Mouse (Mus musculus): ENCODE data around the gene Hlcs. TPM values are rescaled to one million over a fixed set of nuclear protein-coding genes. Genes with fewer than 3 reads are reported as not detected.

The Hlcs gene
- polyA plus RNA-seq, 1 experiment, result 17.5 TPM

DNA sequence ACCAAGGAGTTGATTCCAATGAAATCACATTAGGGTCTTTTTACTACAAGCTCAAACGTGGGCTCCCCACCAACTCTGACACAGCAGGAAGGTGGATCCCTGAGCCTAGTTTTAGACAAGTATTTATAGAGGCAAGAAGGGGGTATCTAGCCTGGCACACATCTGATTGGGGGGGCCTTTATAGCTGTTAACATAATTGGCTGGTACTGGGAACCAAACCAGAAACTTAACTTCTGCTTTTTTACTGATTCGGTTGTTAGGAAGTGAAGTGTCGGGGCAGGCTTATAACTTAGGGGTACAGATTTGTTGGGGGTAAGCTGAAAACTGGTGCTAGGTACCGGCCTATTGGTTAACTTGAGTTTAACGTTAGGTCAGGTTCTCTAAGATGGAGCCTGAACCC, 6.9 kb upstream of the Hlcs start:
- WGBS, result 78% methylated on average over 5 of the region's 5 CpGs
- DNase-seq, result no peak
- Histone ChIP-seq H3K27me3 (ENCODE audit: control insufficient read depth, insufficient read depth, low read length) (no peaks in the 10 kb centered on the region), H3K4me1 (ENCODE audit: control insufficient read depth, insufficient read depth, low read length) (no peaks in the 10 kb centered on the region), H3K27ac (ENCODE audit: insufficient read depth, low read length) (no peak overlapping the region), H3K4me3 (replicated peaks; ENCODE audit: insufficient read depth, low read depth, low read length) (no peak overlapping the region)
- no peak for TF ChIP-seq CTCF (IDR thresholded peaks at IDR 0.05; ENCODE audit: borderline replicate concordance, insufficient read depth, low read depth, low read length)
- TF ChIP-seq POLR2A (IDR thresholded peaks at IDR 0.05; ENCODE audit: borderline replicate concordance, insufficient read depth, low read length), result no peak

DNA sequence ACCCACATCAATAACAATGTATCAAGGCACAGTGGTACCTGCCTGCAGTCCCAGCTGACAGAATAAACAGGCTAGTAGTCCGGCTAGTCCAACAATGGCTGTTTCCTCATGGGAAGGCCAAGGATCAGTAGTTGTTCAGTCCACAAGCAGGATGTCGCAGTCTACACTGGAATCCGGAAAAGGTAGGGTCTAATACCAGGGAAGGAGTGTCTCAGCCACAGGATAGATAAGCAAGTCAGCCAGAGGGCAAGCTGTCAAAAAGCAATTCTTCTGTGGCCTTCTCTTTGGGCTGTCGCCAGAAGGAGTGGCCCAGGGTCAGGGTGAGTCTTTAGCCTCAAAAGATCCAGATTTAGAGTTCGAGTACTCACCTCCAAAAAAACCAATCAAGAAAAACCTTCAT, 4.4 kb upstream of the Hlcs start:
- whole genome bisulfite sequencing, result 85% methylated on average over 5 of the region's 5 CpGs
- H3K4me3 ChIP-seq (replicated peaks; ENCODE audit: insufficient read depth, low read depth, low read length), result no peak overlapping the region
- H3K27me3 ChIP-seq (ENCODE audit: control insufficient read depth, insufficient read depth, low read length), result no peaks in the 10 kb centered on the region
- H3K27ac ChIP-seq (ENCODE audit: insufficient read depth, low read length), result no peak overlapping the region
- peaks cover 2% of the 10 kb centered on the region; the same call in 1 of the 2 replicates for H3K4me1 ChIP-seq (ENCODE audit: control insufficient read depth, insufficient read depth, low read length)
- no peak for DNase-seq
- TF ChIP-seq POLR2A (IDR thresholded peaks at IDR 0.05; ENCODE audit: borderline replicate concordance, insufficient read depth, low read length), result no peak
- no peak for TF ChIP-seq CTCF (IDR thresholded peaks at IDR 0.05; ENCODE audit: borderline replicate concordance, insufficient read depth, low read depth, low read length)

DNA sequence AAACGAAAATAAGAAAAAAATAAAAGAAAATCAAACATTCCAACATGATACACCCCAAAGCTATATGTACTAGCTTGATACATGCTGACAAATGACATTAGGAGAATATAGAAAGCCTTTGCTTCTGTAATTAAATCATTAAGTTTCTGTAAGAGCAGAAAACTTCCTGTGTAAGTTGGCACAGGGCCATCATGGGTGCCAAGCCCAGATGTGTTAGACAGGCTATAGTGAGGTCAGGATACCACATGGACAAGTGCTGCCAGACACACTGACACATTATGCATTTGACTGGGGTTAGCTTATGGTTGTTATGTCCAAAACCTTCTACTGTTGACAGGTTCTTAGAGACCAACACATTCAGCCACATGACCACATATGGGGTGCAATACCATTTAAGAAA, 1.8 kb upstream of the Hlcs start:
- no peak overlapping the region for H3K27ac ChIP-seq (ENCODE audit: insufficient read depth, low read length)
- no peak for TF ChIP-seq CTCF (IDR thresholded peaks at IDR 0.05; ENCODE audit: borderline replicate concordance, insufficient read depth, low read depth, low read length)
- TF ChIP-seq POLR2A (IDR thresholded peaks at IDR 0.05; ENCODE audit: borderline replicate concordance, insufficient read depth, low read length), result no peak
- no peaks in the 10 kb centered on the region for H3K27me3 ChIP-seq (ENCODE audit: control insufficient read depth, insufficient read depth, low read length)
- peaks cover 9% of the 10 kb centered on the region for H3K4me1 ChIP-seq (ENCODE audit: control insufficient read depth, insufficient read depth, low read length)
- DNase-seq, result no peak
- no peak overlapping the region for H3K4me3 ChIP-seq (replicated peaks; ENCODE audit: insufficient read depth, low read depth, low read length)
- WGBS, result 51% methylated on average over 1 of the region's 1 CpGs

DNA sequence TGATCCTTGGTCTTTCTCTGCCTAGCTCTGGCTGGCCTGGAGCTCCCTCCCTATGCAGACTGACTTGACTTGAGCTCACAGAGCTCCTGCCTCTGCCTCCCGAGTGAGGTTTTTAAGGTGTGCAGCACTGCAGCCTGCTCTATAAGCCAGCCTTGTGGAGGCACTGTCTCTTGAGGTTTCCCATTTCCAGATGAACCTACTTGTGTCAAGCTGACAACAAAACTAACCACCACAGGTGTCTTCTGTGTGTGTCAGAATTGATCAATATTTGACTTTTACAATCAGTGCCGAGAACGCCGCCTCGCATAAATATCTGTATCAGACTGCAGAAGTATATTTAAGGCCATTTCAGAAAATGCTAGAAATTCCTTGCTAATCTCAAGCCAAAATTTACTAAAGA, 1.3 kb upstream of the Hlcs start:
- no peak overlapping the region for H3K4me3 ChIP-seq (replicated peaks; ENCODE audit: insufficient read depth, low read depth, low read length)
- TF ChIP-seq POLR2A (IDR thresholded peaks at IDR 0.05; ENCODE audit: borderline replicate concordance, insufficient read depth, low read length) (no peak), CTCF (IDR thresholded peaks at IDR 0.05; ENCODE audit: borderline replicate concordance, insufficient read depth, low read depth, low read length) (no peak)
- 88% methylated on average over 5 of the region's 5 CpGs for WGBS
- H3K4me1 ChIP-seq (ENCODE audit: control insufficient read depth, insufficient read depth, low read length), result peaks cover 9% of the 10 kb centered on the region
- H3K27me3 ChIP-seq (ENCODE audit: control insufficient read depth, insufficient read depth, low read length), result no peaks in the 10 kb centered on the region
- peak overlapping the region; percentile 99 for H3K27ac ChIP-seq (ENCODE audit: insufficient read depth, low read length)
- no peak for DNase-seq

DNA sequence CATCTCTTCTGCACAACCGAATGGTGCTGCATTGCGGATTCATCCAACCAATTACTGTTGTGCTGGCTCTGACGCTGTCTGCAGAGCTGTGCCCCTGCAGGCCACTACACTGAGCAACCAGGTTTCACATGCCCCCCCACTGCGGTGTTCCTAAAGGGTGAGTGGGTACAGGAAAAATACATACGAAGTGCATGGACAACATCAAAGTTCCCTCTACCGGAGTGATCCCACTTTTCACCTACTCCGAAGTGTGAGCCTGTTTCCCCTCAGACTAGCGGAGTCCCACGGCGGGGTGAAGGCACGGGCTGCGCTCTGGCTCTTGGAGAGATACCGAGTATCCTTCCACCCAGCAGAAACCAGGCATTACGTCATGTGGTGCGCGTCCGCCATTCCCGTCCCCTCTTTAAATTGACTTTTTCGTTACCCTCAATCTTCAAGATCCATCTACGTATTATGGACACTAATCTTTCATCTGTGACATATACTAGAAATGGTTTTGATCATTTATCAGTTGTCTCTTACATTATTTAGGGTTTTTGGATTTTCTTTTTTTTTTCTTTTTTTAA, 625 bp downstream of the Hlcs start:
- H3K27me3 ChIP-seq (ENCODE audit: control insufficient read depth, insufficient read depth, low read length), result no peaks in the 10 kb centered on the region
- DNase-seq, result peak; percentile 93 to 96
- WGBS, result under 1% methylated on average over 20 of the region's 20 CpGs
- peak overlapping the region; percentile 64 for H3K4me3 ChIP-seq (replicated peaks; ENCODE audit: insufficient read depth, low read depth, low read length)
- H3K4me1 ChIP-seq (ENCODE audit: control insufficient read depth, insufficient read depth, low read length), result peaks cover 21% of the 10 kb centered on the region
- peak overlapping the region; percentile 98 for H3K27ac ChIP-seq (ENCODE audit: insufficient read depth, low read length)
- TF ChIP-seq POLR2A (IDR thresholded peaks at IDR 0.05; ENCODE audit: borderline replicate concordance, insufficient read depth, low read length) (peak; percentile 86; the same call in 1 of the 2 replicates), CTCF (IDR thresholded peaks at IDR 0.05; ENCODE audit: borderline replicate concordance, insufficient read depth, low read depth, low read length) (0 out of 2 replicates have a peak, but pooled peaks have one; percentile 14)

DNA sequence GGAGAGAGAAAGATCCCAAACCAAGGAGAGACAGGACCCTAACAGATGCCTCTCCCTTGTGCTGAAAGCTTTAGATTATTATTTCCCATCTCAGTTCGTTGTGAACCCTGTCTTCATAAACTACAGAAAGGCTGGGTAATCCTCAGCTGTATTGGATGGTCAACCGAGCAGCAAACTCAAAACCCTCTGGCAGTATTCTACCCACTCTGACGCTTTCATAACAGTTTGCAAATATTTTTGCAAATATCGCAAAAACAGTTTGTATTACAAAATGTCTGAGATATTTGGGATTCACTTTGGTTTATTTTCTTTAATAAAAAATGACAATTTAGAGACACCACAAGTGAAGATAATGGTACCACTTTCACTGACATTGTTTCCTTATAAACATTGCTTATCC, 1.4 kb downstream of the Hlcs start:
- H3K4me3 ChIP-seq (replicated peaks; ENCODE audit: insufficient read depth, low read depth, low read length), result peak overlapping the region; percentile 64
- H3K27ac ChIP-seq (ENCODE audit: insufficient read depth, low read length), result peak overlapping the region; percentile 84
- peaks cover 27% of the 10 kb centered on the region for H3K4me1 ChIP-seq (ENCODE audit: control insufficient read depth, insufficient read depth, low read length)
- WGBS, result 27% methylated on average over 4 of the region's 4 CpGs
- no peak for DNase-seq
- TF ChIP-seq POLR2A (IDR thresholded peaks at IDR 0.05; ENCODE audit: borderline replicate concordance, insufficient read depth, low read length) (no peak), CTCF (IDR thresholded peaks at IDR 0.05; ENCODE audit: borderline replicate concordance, insufficient read depth, low read depth, low read length) (no peak)
- no peaks in the 10 kb centered on the region for H3K27me3 ChIP-seq (ENCODE audit: control insufficient read depth, insufficient read depth, low read length)

DNA sequence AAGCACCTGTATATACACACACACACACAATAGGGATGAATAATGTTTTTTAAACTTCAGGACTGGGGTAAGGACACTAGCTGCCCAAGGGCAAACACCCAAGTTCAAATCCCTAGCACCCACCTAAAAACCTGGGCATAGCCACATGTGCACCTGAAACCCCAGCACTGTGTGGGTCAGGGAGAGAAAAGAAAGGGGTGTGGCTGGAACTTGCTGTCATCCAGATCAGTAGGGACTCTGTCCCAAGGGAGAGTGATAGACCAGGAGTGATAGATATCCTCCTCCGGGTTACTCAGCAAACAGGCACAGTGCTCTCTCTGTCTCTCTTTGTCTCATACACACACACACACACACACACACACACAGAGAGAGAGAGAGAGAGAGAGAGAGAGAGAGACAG, 2.0 kb downstream of the Hlcs start:
- no peaks in the 10 kb centered on the region for H3K27me3 ChIP-seq (ENCODE audit: control insufficient read depth, insufficient read depth, low read length)
- peaks cover 27% of the 10 kb centered on the region for H3K4me1 ChIP-seq (ENCODE audit: control insufficient read depth, insufficient read depth, low read length)
- TF ChIP-seq POLR2A (IDR thresholded peaks at IDR 0.05; ENCODE audit: borderline replicate concordance, insufficient read depth, low read length), result no peak
- TF ChIP-seq CTCF (IDR thresholded peaks at IDR 0.05; ENCODE audit: borderline replicate concordance, insufficient read depth, low read depth, low read length), result no peak
- DNase-seq, result peak in 1 of 2 experiments; percentile 42
- H3K4me3 ChIP-seq (replicated peaks; ENCODE audit: insufficient read depth, low read depth, low read length), result peak overlapping the region; percentile 1
- WGBS, result 7% methylated on average over 1 of the region's 1 CpGs
- H3K27ac ChIP-seq (ENCODE audit: insufficient read depth, low read length), result peak overlapping the region; percentile 84

DNA sequence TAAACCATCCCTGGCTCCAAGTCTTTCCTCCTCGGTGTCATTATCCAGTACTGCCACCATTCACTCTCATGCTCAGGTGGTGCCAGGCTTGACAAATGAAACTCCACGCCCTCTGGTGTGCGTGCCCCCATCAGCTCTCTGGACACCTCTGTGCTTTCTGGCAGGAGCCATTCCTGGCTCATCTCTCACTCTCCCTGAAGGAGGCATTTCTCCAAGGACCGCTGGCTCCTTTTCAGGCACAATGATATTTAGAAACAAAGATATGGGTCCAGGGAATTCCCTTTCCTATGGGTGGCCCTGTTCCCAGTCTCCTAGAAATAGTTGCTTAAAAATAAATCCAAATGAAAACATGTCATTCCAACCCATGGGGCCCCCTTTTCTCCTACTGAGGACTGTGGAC, 4.3 kb downstream of the Hlcs start:
- 31% methylated on average over 4 of the region's 4 CpGs for WGBS
- DNase-seq, result peak in 1 of 2 experiments; percentile 45
- no peaks in the 10 kb centered on the region for H3K27me3 ChIP-seq (ENCODE audit: control insufficient read depth, insufficient read depth, low read length)
- TF ChIP-seq CTCF (IDR thresholded peaks at IDR 0.05; ENCODE audit: borderline replicate concordance, insufficient read depth, low read depth, low read length), result no peak
- TF ChIP-seq POLR2A (IDR thresholded peaks at IDR 0.05; ENCODE audit: borderline replicate concordance, insufficient read depth, low read length), result no peak
- no peak overlapping the region for H3K4me3 ChIP-seq (replicated peaks; ENCODE audit: insufficient read depth, low read depth, low read length)
- 0 out of 2 replicates have a peak overlapping the region, but pooled peaks have one; percentile 10 for H3K27ac ChIP-seq (ENCODE audit: insufficient read depth, low read length)
- peaks cover 27% of the 10 kb centered on the region for H3K4me1 ChIP-seq (ENCODE audit: control insufficient read depth, insufficient read depth, low read length)

Measured in cerebellum, adult 2 months (tissue).